Mouse (Mus musculus) lung, embryonic 16.5 days (tissue): ENCODE results near the gene Taf11. TPM values are rescaled to one million over a fixed set of nuclear protein-coding genes. Genes with fewer than 3 reads are reported as not detected.

Source experiments
- ATAC-seq: fragments of 200-750 bp; cut with Nextera tagmentation; 2 replicates; pipeline ENCODE4 v1.8.0; 2017; ENCODE audit warnings: low read depth, mild to moderate bottlenecking, moderate library complexity
- H3K27ac ChIP-seq: fragments of 300-500 bp; sonication (generic); 2 replicates; pipeline ENCODE4 v1.5.1; 2014; ENCODE audit warnings: mild to moderate bottlenecking, control low read depth, low read length
- H3K27me3 ChIP-seq: fragments of 300-500 bp; sonication (generic); 2 replicates; pipeline ENCODE4 v1.6.1; 2014; ENCODE audit warnings: low read depth, low read length, mixed read lengths; ENCODE audit not compliant: control insufficient read depth, insufficient read depth
- H3K36me3 ChIP-seq: fragments of 300-500 bp; sonication (generic); 2 replicates; pipeline ENCODE4 v1.6.1; 2014; ENCODE audit warnings: low read length; ENCODE audit not compliant: control insufficient read depth, insufficient read depth
- H3K4me1 ChIP-seq: fragments of 300-500 bp; sonication (generic); replicated peaks from 2 replicates; pipeline ENCODE4 v1.6.1; 2014; ENCODE audit warnings: low read length, mixed read lengths; ENCODE audit not compliant: control insufficient read depth, insufficient read depth
- H3K4me2 ChIP-seq: fragments of 300-500 bp; sonication (generic); 2 replicates; pipeline ENCODE4 v1.6.1; 2014; ENCODE audit warnings: low read depth, low read length, control low read depth
- H3K4me3 ChIP-seq: fragments of 300-500 bp; sonication (generic); 2 replicates; pipeline ENCODE4 v1.5.1; 2014; ENCODE audit warnings: mild to moderate bottlenecking, low read length, control low read depth
- H3K9ac ChIP-seq: fragments of 300-500 bp; sonication (generic); 2 replicates; pipeline ENCODE4 v1.6.1; 2014; ENCODE audit warnings: low read length, control low read depth
- H3K9me3 ChIP-seq: fragments of 300-500 bp; sonication (generic); 2 replicates; pipeline ENCODE4 v1.6.1; 2016; ENCODE audit warnings: low read length; ENCODE audit not compliant: control insufficient read depth
- WGBS: fragments of 180-500 bp; shearing (Covaris S2); extraction: QIAGEN DNeasy Blood & Tissue Kit; methylation state at CpG from one replicate; pipeline ENCODE4 v1.1.7; 2014; 5-methylcytosine and 5-hydroxymethylcytosine counted together
- polyA plus RNA-seq: library from polyadenylated mRNA; unstranded; fragments of >200 nt; fragmentation: Nextera tagmentation; extraction: Ambion mirVana; gene quantifications from 2 replicates; pipeline ENCODE4 v1.2.1, GENCODE M21; 2015

Taf11 gene
- polyA plus RNA-seq, 1 experiment from 2014 or later, result 67.1 TPM

DNA sequence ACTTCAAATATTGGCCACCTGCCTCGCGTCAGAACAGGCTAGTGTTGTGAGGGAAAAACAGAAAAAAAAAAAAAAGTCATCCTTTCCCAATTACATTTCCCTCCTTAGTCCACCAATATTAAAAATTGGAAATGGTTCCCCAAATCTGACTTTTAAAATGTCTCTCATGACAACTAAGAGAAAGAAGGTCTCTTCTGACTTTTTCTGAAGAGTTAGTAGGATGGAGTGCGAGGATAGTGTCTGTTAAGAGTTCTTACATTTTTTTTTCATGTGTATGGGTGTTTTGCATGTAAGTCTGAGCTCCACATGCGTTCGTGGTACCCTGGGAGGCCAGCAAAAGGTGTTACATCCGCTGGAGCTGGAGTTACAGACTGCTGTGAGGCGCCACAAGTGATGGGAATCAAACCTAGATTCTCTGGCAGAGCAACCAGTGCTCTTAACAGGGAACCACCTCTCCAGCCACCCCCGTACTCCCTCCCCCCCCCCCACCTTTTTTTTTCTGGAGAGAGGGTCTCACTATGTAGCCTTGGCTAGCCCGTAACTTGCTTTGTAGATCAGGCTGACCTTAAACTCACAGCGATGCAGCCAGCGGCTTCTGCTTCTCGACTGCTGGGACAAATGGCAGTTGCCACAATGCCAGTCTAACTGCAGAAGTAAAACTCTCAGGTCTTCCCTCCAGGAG is 1.3 kb downstream of the Taf11 start:
- H3K4me1 ChIP-seq, result peaks cover 22% of the 10 kb centered on the region
- H3K9ac ChIP-seq, result peak overlapping the region; percentile 93
- H3K27ac ChIP-seq, result peak overlapping the region; percentile 73
- no peaks in the 10 kb centered on the region for H3K9me3 ChIP-seq
- under 1% methylated on average over 12 of the region's 12 CpGs for WGBS
- peak overlapping the region; percentile 90 for H3K4me3 ChIP-seq
- no peaks in the 10 kb centered on the region for H3K27me3 ChIP-seq
- peaks cover 8% of the 10 kb centered on the region for H3K36me3 ChIP-seq
- peak overlapping the region; percentile 94 for H3K4me2 ChIP-seq
- 0 out of 2 replicates have a peak, but pooled peaks have one; percentile 1 for ATAC-seq

DNA sequence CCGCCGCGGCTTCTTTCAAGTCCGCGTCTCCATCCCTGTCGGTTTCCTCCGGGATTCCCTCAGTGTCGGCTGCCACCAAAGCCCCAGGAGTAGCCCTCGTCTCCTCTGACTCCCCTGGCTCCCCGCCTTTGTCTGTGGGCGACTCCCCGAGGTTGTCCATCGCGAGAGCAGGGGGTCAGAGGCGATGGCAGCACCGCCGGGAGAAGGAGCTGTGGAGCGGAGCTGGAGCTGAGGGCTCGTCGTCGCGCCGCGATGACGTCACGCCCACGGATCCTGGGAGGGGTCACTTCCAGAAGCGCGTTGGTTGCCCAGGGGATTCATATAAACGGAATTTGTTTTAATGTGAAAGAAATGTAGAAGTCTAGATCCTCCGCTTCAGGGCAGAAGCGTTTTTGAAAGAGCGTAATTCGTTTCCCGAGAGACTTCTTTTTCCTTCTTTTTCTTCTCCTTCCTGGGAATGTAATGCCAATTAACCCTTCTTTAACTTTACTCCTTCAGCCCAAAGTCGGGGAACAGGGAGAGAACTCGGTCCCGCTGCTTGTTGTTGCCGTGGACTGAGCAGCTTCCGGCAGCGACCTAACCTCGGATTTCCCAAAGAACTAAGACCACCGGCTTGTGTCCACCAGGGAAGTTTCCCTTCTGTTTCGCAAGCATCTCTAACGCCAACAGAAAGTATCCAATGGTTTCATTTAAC is 2.0 kb downstream of the Taf11 start:
- Histone ChIP-seq H3K27ac (peak overlapping the region; percentile 67), H3K4me3 (peak overlapping the region; percentile 90), H3K9me3 (no peaks in the 10 kb centered on the region), H3K4me2 (peak overlapping the region; percentile 94), H3K27me3 (no peaks in the 10 kb centered on the region), H3K4me1 (peaks cover 22% of the 10 kb centered on the region), H3K9ac (peak overlapping the region; percentile 93), H3K36me3 (peaks cover 11% of the 10 kb centered on the region)
- WGBS, result under 1% methylated on average over 45 of the region's 45 CpGs
- ATAC-seq, result peak; percentile 59

DNA sequence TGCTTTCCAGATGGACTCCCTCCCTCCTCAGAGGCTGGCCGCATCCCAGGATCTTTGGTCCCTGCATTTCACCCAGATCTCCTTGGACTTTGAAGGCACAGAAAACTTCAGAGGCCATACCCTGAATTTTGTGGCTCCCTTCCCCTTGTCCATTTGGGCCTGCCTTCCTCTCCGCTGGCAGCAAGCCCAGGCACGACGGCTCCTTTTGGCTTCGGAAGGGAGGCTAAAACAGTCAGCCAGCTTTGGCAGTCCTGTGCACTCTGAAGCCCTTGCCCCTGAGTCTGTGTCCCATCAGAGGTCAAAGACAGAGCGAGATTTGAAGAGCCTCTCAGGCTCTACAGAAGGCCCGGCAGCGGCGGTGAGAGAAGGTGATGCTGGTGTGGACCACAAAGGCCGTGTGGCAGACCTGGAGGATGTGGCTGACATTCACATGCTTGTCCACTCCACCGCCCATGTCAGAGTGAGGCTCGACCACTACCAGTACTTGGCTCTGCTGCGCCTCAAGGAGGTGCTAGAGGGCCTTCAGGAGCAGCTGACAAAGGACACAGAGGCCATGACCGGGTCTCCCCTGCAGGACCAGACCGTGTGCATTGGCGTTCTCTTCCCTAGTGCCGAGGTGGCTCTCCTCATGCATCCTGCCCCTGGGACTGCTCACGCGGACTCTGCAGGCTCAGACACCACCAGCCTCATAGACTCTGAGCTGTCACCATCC is 23.0 kb downstream of the Taf11 start:
- WGBS, result 70% methylated on average over 19 of the region's 19 CpGs

DNA sequence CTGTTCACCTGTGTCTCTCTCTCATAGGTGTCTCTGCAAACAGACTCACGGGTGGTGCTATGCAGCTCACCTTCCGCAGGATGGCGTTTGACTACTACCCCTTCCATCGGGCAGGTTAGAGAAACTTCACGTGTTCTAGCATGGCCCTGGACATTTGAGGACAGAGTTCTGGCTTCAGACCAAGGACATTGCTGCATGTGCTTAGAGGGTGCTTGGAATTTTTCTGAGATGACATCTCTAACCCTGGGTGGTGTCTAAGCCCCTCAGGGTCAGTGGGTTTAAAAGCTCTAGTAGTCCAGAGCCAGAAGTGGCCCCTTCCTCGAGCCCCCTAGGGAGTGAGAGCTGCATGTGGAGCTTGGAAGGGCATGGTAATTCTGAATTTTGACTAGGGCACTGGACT is 25.6 kb downstream of the Taf11 start:
- Histone ChIP-seq H3K4me1 (no peaks in the 10 kb centered on the region; the same call in 1 of the 2 replicates), H3K27me3 (no peaks in the 10 kb centered on the region), H3K27ac (no peak overlapping the region), H3K9ac (no peak overlapping the region), H3K4me2 (no peak overlapping the region), H3K36me3 (peaks cover 14% of the 10 kb centered on the region), H3K9me3 (no peaks in the 10 kb centered on the region), H3K4me3 (no peak overlapping the region)
- no peak for ATAC-seq
- 90% methylated on average over 6 of the region's 6 CpGs for WGBS

More for the DNA sequence above, 23.0 kb downstream of the Taf11 start:
- Histone ChIP-seq H3K4me3 (no peak overlapping the region), H3K9ac (no peak overlapping the region), H3K27me3 (no peaks in the 10 kb centered on the region), H3K4me2 (no peak overlapping the region), H3K9me3 (no peaks in the 10 kb centered on the region), H3K27ac (no peak overlapping the region), H3K36me3 (peaks cover 18% of the 10 kb centered on the region), H3K4me1 (no peaks in the 10 kb centered on the region; the same call in 1 of the 2 replicates)
- ATAC-seq, result no peak

DNA sequence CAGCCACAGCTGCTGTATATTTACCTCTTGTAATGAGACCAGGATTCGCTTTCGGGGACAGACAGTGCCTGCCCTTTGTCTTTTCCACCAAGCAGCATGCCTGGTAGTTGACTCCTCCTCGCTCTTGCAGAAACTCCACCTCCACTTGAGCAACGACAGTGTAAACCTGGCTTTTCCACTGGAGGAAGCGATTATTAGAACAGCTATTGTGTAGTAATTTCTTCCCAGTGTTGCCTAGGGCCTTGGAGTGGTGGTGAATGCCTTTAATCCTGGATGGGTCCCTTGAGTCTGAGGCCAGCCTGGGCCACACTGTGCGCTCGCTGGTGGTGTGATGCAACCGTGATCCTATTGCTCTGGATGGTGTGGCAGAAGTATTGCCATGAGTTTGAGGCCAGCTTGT is 26.5 kb downstream of the Taf11 start:
- no peak overlapping the region for H3K4me2 ChIP-seq
- ATAC-seq, result no peak
- H3K4me1 ChIP-seq, result no peaks in the 10 kb centered on the region; the same call in 1 of the 2 replicates
- peaks cover 14% of the 10 kb centered on the region for H3K36me3 ChIP-seq
- no peak overlapping the region for H3K9ac ChIP-seq
- H3K27me3 ChIP-seq, result no peaks in the 10 kb centered on the region
- H3K9me3 ChIP-seq, result no peaks in the 10 kb centered on the region
- 78% methylated on average over 8 of the region's 8 CpGs for WGBS
- no peak overlapping the region for H3K4me3 ChIP-seq
- no peak overlapping the region for H3K27ac ChIP-seq

DNA sequence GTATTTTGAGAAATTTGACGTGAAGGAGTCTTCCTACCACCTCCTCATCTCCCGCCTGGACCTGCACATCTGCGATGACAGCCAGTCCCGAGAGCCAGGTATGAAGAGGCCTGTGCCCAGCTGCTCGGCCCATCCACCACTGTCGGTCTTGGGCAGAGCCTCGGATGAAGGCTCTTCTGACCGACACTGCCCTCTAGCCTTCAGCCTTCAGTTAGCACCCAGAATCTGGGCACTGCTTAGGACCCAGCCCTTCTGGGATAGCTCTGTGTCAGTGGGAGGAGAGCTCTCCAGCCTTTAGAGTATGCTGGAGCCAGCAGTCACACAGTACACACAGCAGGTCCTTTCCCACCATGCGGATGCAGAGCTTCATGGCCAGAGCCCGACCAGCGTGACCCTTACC is 28.1 kb downstream of the Taf11 start:
- peaks cover 7% of the 10 kb centered on the region for H3K36me3 ChIP-seq
- no peak overlapping the region for H3K4me3 ChIP-seq
- no peak overlapping the region for H3K4me2 ChIP-seq
- no peaks in the 10 kb centered on the region for H3K27me3 ChIP-seq
- ATAC-seq, result peak; percentile 59
- no peak overlapping the region for H3K27ac ChIP-seq
- H3K4me1 ChIP-seq, result no peaks in the 10 kb centered on the region; the same call in 1 of the 2 replicates
- WGBS, result 59% methylated on average over 11 of the region's 11 CpGs
- H3K9ac ChIP-seq, result no peak overlapping the region
- no peaks in the 10 kb centered on the region for H3K9me3 ChIP-seq

DNA sequence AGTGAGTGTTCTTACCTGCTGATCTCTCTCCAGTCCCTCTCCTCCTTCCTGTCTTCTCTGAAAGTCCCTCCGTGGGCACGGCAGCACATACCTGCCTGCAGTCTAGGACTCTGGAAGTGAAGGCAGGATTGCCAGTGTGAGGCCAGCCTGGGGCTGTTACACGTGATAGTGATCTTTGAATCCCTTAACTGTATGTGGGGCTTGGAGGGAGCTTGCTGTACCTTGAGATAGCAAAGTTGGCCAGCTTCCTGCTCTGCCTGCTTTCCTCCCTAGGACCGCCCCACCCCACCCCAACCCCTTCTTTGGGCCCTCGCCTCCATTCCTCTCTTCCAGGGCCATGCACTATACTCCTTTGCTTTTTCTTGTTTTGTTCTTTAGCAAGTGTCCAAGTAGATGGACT is 35.1 kb downstream of the Taf11 start:
- no peaks in the 10 kb centered on the region for H3K27me3 ChIP-seq
- H3K9ac ChIP-seq, result no peak overlapping the region
- H3K4me1 ChIP-seq, result no peaks in the 10 kb centered on the region
- no peak for ATAC-seq
- WGBS, result 55% methylated on average over 5 of the region's 5 CpGs
- H3K9me3 ChIP-seq, result no peaks in the 10 kb centered on the region
- H3K4me3 ChIP-seq, result no peak overlapping the region
- no peaks in the 10 kb centered on the region; the same call in 1 of the 2 replicates for H3K36me3 ChIP-seq
- no peak overlapping the region for H3K4me2 ChIP-seq
- no peak overlapping the region for H3K27ac ChIP-seq

DNA sequence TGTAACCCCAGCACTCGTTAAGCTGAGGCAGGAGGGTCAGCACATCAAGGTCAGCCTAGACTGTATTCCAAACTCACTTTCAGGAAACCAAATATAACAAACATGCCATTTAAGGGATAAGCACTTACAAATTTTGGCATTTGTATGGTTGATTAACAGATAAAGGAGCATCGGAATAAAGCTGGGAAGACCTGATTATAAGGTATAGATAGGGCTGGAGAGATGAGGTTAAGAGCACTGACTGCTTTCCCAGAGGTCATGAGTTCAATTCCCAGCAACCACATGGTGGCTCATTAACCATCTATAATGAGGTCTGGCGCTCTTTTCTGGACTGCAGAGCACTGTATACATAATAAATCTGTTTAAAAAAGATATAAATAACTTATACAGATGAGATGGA is 36.1 kb downstream of the Taf11 start:
- H3K4me2 ChIP-seq, result no peak overlapping the region
- no peak for ATAC-seq
- H3K9ac ChIP-seq, result no peak overlapping the region
- no peaks in the 10 kb centered on the region for H3K4me1 ChIP-seq
- H3K27ac ChIP-seq, result no peak overlapping the region
- H3K4me3 ChIP-seq, result no peak overlapping the region
- no peaks in the 10 kb centered on the region for H3K27me3 ChIP-seq
- no peaks in the 10 kb centered on the region for H3K9me3 ChIP-seq
- H3K36me3 ChIP-seq, result no peaks in the 10 kb centered on the region
- 52% methylated on average over 3 of the region's 3 CpGs for WGBS

DNA sequence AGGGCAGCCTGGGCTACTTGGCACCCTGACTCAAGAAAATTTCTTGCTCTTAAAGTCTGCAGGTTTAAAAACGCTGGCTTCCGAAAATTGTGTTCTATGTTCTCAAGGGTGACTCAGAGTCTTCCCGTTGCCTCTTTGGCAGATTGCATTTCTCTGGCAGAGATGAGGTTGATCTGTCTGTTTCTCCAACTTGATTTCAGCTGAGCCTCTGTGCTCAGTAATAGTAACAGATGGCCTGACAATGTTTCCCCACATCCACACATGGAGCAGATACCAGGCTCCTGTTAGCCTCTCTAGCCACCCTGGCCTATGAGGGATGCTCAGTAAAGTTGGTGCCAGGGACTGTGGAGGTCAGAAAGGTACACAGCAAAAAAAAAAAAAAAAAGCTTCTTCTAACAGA is 37.8 kb downstream of the Taf11 start:
- WGBS, result 93% methylated on average over 3 of the region's 3 CpGs
- no peak overlapping the region for H3K9ac ChIP-seq
- H3K9me3 ChIP-seq, result no peaks in the 10 kb centered on the region
- H3K4me3 ChIP-seq, result no peak overlapping the region
- H3K36me3 ChIP-seq, result no peaks in the 10 kb centered on the region
- no peak overlapping the region for H3K4me2 ChIP-seq
- no peaks in the 10 kb centered on the region for H3K27me3 ChIP-seq
- H3K4me1 ChIP-seq, result 0 out of 2 replicates have a peak, but pooled peaks cover 4% of the 10 kb centered on the region
- no peak overlapping the region for H3K27ac ChIP-seq
- ATAC-seq, result no peak
